Mouse (Mus musculus) C3H10T1/2 (cell line): ENCODE results near the gene 2700097O09Rik. TPM values are rescaled to one million over a fixed set of nuclear protein-coding genes. Genes with fewer than 3 reads are reported as not detected.

Experiments used
- polyA plus RNA-seq, 2 experiments: library from polyadenylated mRNA; unstranded; fragments of >200 nt; fragmentation: generic; extraction: Trizol; gene quantifications; one replicate each; pipeline ENCODE4 v1.2.1; 2012; ENCODE audit warnings: missing spikeins in 2 of 2

2700097O09Rik gene
- polyA plus RNA-seq: 1 to 10 TPM in 1 of 2 experiments, under 1 TPM in 1; 0.39 to 4.2 TPM

GRCm38 (mm10) chr12:55079726-55080600 is at the start of gene 2700097O09Rik, which contains the start of gene Srp54a:
Gene 2700097O09Rik, minus strand, starts transcription at chr12:55080110.
Gene Srp54a, plus strand, starts transcription at chr12:55080262.

GRCm38 (mm10) chr12:55124242-55124641 is 44.3 kb upstream of the 2700097O09Rik start, which contains the start of gene Fam177a:
Gene Fam177a, plus strand, starts transcription at chr12:55124469.

GRCm38 (mm10) chr12:55013626-55014398 is 66.1 kb downstream of the 2700097O09Rik start, which contains the start of gene Baz1a:
Gene Baz1a, minus strand, starts transcription at chr12:55014348.

Other genes with a start within 250 kb of the 2700097O09Rik start
- 10 to 100 TPM; 11.4 to 31.2 TPM for gene Cfl2, start 217.2 kb downstream of the 2700097O09Rik start, polyA plus RNA-seq
- gene Gm20403, start 93.6 kb downstream of the 2700097O09Rik start, polyA plus RNA-seq: not detected
- gene Baz1a, start 65.8 kb downstream of the 2700097O09Rik start, polyA plus RNA-seq: 1 to 10 TPM; 1.6 to 2.1 TPM
- gene Srp54a, start 152 bp upstream of the 2700097O09Rik start, polyA plus RNA-seq: 1 to 10 TPM in 1 of 2 experiments, under 1 TPM in 1; 0.78 to 6.1 TPM
- 1 to 10 TPM; 4.5 to 7.2 TPM for gene Fam177a, start 44.4 kb upstream of the 2700097O09Rik start, polyA plus RNA-seq
- gene Srp54b, start 75.0 kb upstream of the 2700097O09Rik start, polyA plus RNA-seq: 1 to 10 TPM in 1 of 2 experiments, under 1 TPM in 1; 0.41 to 9.4 TPM
- not detected for gene 1700047I17Rik2, start 119.5 kb upstream of the 2700097O09Rik start, polyA plus RNA-seq
- gene Srp54c, start 150.1 kb upstream of the 2700097O09Rik start, polyA plus RNA-seq: 10 to 100 TPM in 1 of 2 experiments, under 1 TPM in 1; 0.94 to 10.6 TPM
- 10 to 100 TPM in 1 of 2 experiments, 1 to 10 TPM in 1; 4.0 to 10.8 TPM for gene 1110008L16Rik, start 219.5 kb upstream of the 2700097O09Rik start, polyA plus RNA-seq
- gene Ppp2r3c, start 222.9 kb upstream of the 2700097O09Rik start, polyA plus RNA-seq: 1 to 10 TPM in 1 of 2 experiments, under 1 TPM in 1; 0.42 to 3.3 TPM